Mouse (Mus musculus): ENCODE results near the gene Alad. TPM values are rescaled to one million over a fixed set of nuclear protein-coding genes. Genes with fewer than 3 reads are reported as not detected.

Alad gene
- polyA plus RNA-seq, 1 experiment = not detected

DNA sequence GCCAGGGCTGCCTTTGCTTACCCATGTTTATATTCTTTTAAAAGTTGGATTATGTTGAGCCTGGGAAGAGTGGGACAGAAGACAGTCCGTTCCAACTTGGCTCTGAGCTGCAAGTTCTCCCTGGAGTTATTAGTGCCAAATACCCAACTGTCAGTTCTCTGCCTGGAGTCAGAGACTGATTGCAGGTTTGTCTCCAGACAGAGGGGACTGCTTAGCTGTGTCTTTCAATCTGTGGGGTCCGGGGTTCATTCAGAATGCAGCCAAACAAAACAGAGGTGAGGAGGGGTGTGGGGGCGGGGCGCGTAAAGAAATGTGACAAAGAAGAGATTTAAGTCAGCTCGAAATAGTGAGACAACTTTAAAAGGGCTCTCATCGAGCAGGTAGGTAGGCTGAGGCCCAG is 18.2 kb downstream of the Alad start:
- Histone ChIP-seq H3K4me1 (ENCODE audit: control insufficient read depth, insufficient read depth, low read length) (peaks cover 8% of the 10 kb centered on the region; the same call in 1 of the 2 replicates), H3K4me3 (ENCODE audit: insufficient read depth, low read depth, low read length) (peak overlapping the region; percentile 99), H3K27ac (ENCODE audit: insufficient read depth, low read depth, low read length) (peak overlapping the region; percentile 94; the same call in 1 of the 2 replicates)
- TF ChIP-seq CTCF (IDR thresholded peaks at IDR 0.05; ENCODE audit: insufficient read depth, low read depth, low read length) (no peak), POLR2A (IDR thresholded peaks at IDR 0.05; ENCODE audit: insufficient read depth, low read depth, low read length) (no peak)
- 1% methylated on average over 7 of the region's 7 CpGs for WGBS

DNA sequence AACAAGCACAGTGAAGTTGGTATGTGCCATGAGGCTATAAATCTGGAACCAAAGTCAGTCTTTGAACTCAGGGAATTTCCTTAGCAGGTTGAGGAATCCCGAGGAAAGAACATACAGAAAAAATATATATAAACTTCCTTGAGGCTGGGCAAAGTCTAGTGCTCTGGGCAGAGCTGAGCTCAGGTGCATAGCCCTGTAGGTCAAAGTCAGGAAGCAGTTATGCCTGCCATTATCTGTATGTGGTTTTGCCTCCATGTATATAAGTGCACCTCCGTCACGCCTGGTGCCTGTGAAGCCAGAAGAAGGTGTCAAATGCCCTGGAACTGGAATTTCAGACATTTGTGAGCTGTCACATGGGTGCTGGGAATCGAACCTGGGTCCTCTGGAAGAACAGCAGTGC is 18.9 kb downstream of the Alad start:
- 92% methylated on average over 4 of the region's 4 CpGs for WGBS
- TF ChIP-seq POLR2A (IDR thresholded peaks at IDR 0.05; ENCODE audit: insufficient read depth, low read depth, low read length) = no peak
- no peak for TF ChIP-seq CTCF (IDR thresholded peaks at IDR 0.05; ENCODE audit: insufficient read depth, low read depth, low read length)
- Histone ChIP-seq H3K27ac (ENCODE audit: insufficient read depth, low read depth, low read length) (no peak overlapping the region), H3K4me3 (ENCODE audit: insufficient read depth, low read depth, low read length) (no peak overlapping the region), H3K4me1 (ENCODE audit: control insufficient read depth, insufficient read depth, low read length) (peaks cover 8% of the 10 kb centered on the region; the same call in 1 of the 2 replicates)

- 36% methylated on average over 8 of the region's 8 CpGs for WGBS
- 0 out of 2 replicates have a peak, but pooled peaks cover 4% of the 10 kb centered on the region for H3K4me1 ChIP-seq (ENCODE audit: control insufficient read depth, insufficient read depth, low read length)
- no peak overlapping the region for H3K4me3 ChIP-seq (ENCODE audit: insufficient read depth, low read depth, low read length)
- TF ChIP-seq CTCF (IDR thresholded peaks at IDR 0.05; ENCODE audit: insufficient read depth, low read depth, low read length) = no peak
- no peak for TF ChIP-seq POLR2A (IDR thresholded peaks at IDR 0.05; ENCODE audit: insufficient read depth, low read depth, low read length)
- H3K27ac ChIP-seq (ENCODE audit: insufficient read depth, low read depth, low read length) = no peak overlapping the region
Observed at GRCm38 (mm10) chr4:62496815-62497214, 22.9 kb downstream of the Alad start.

- Histone ChIP-seq H3K27ac (ENCODE audit: insufficient read depth, low read depth, low read length) (no peak overlapping the region), H3K4me3 (ENCODE audit: insufficient read depth, low read depth, low read length) (no peak overlapping the region), H3K4me1 (ENCODE audit: control insufficient read depth, insufficient read depth, low read length) (no peaks in the 10 kb centered on the region)
- TF ChIP-seq CTCF (IDR thresholded peaks at IDR 0.05; ENCODE audit: insufficient read depth, low read depth, low read length) (no peak), POLR2A (IDR thresholded peaks at IDR 0.05; ENCODE audit: insufficient read depth, low read depth, low read length) (no peak)
- 45% methylated on average over 8 of the region's 8 CpGs for WGBS
Observed at GRCm38 (mm10) chr4:62495946-62496345, 23.8 kb downstream of the Alad start.

- no peak for TF ChIP-seq CTCF (IDR thresholded peaks at IDR 0.05; ENCODE audit: insufficient read depth, low read depth, low read length)
- no peak for TF ChIP-seq POLR2A (IDR thresholded peaks at IDR 0.05; ENCODE audit: insufficient read depth, low read depth, low read length)
- H3K4me1 ChIP-seq (ENCODE audit: control insufficient read depth, insufficient read depth, low read length) = no peaks in the 10 kb centered on the region
- no peak overlapping the region for H3K27ac ChIP-seq (ENCODE audit: insufficient read depth, low read depth, low read length)
- H3K4me3 ChIP-seq (ENCODE audit: insufficient read depth, low read depth, low read length) = no peak overlapping the region
- 61% methylated on average over 9 of the region's 9 CpGs for WGBS
Observed at GRCm38 (mm10) chr4:62494230-62494629, 25.5 kb downstream of the Alad start.

GRCm38 (mm10) chr4:62492682-62493081 is 27.0 kb downstream of the Alad start:
- Histone ChIP-seq H3K27ac (ENCODE audit: insufficient read depth, low read depth, low read length) (no peak overlapping the region), H3K4me1 (ENCODE audit: control insufficient read depth, insufficient read depth, low read length) (no peaks in the 10 kb centered on the region), H3K4me3 (ENCODE audit: insufficient read depth, low read depth, low read length) (no peak overlapping the region)
- TF ChIP-seq CTCF (IDR thresholded peaks at IDR 0.05; ENCODE audit: insufficient read depth, low read depth, low read length) = no peak
- 72% methylated on average over 2 of the region's 2 CpGs for WGBS

DNA sequence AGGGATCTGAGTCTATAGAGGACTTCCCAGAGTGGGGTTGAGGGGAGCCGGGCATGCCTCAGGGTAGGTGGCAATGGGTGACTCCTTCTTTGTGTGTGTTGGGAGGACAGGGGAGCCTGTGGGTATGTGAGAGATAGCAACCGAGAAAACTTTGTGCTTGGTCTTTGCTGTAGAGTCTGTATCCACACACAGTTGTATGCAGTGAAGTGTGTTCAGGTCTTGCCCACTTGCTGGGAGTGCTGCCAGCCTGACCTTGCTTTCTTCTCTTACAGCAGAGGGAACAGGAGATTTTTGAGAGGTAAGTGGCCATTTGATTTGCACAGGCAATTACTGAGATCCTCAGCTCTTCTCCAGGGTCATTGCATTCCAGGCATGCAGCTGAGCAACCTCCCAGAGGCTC is 31.8 kb downstream of the Alad start:
- H3K4me1 ChIP-seq (ENCODE audit: control insufficient read depth, insufficient read depth, low read length) = no peaks in the 10 kb centered on the region
- WGBS = 82% methylated on average over 2 of the region's 2 CpGs
- no peak overlapping the region for H3K27ac ChIP-seq (ENCODE audit: insufficient read depth, low read depth, low read length)
- TF ChIP-seq POLR2A (IDR thresholded peaks at IDR 0.05; ENCODE audit: insufficient read depth, low read depth, low read length) (no peak), CTCF (IDR thresholded peaks at IDR 0.05; ENCODE audit: insufficient read depth, low read depth, low read length) (no peak)
- H3K4me3 ChIP-seq (ENCODE audit: insufficient read depth, low read depth, low read length) = no peak overlapping the region

GRCm38 (mm10) chr4:62487172-62487571 is 32.5 kb downstream of the Alad start:
- WGBS = 94% methylated on average over 5 of the region's 5 CpGs
- H3K4me3 ChIP-seq (ENCODE audit: insufficient read depth, low read depth, low read length) = no peak overlapping the region
- H3K27ac ChIP-seq (ENCODE audit: insufficient read depth, low read depth, low read length) = no peak overlapping the region
- TF ChIP-seq CTCF (IDR thresholded peaks at IDR 0.05; ENCODE audit: insufficient read depth, low read depth, low read length) (no peak), POLR2A (IDR thresholded peaks at IDR 0.05; ENCODE audit: insufficient read depth, low read depth, low read length) (no peak)
- no peaks in the 10 kb centered on the region for H3K4me1 ChIP-seq (ENCODE audit: control insufficient read depth, insufficient read depth, low read length)

DNA sequence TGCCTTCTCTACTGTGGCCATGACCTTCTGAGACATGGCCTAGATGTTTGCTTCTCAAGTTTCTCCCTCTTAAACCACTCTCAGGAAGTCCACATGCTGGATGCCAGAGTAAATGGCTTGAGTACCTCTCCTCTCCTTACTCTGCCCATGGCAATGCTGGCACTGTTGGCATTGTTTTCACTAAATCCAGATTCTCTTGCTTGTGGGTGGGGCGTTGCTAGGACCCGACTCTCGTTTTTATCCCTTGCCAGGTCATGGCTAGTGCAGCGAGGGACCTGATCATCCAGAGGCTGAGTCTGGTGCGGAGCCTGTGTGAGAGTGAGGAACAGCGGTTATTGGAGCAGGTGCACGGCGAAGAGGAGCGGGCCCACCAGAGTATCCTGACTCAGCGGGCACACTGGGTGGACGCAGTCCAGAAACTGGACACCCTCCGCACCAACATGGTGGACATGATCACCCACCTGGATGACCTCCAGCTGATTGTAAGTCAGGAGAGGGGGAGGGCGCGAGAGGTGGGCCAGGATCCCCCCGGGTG is 33.5 kb downstream of the Alad start:
- TF ChIP-seq CTCF (IDR thresholded peaks at IDR 0.05; ENCODE audit: insufficient read depth, low read depth, low read length) (no peak), POLR2A (IDR thresholded peaks at IDR 0.05; ENCODE audit: insufficient read depth, low read depth, low read length) (no peak)
- Histone ChIP-seq H3K4me1 (ENCODE audit: control insufficient read depth, insufficient read depth, low read length) (no peaks in the 10 kb centered on the region), H3K4me3 (ENCODE audit: insufficient read depth, low read depth, low read length) (no peak overlapping the region), H3K27ac (ENCODE audit: insufficient read depth, low read depth, low read length) (no peak overlapping the region)
- WGBS = 90% methylated on average over 15 of the region's 15 CpGs

Measured in olfactory bulb, adult 2 months (tissue).